Mouse (Mus musculus): ENCODE data around the gene Otub1. TPM values are rescaled to one million over a fixed set of nuclear protein-coding genes. Genes with fewer than 3 reads are reported as not detected.

Gene Otub1
- polyA plus RNA-seq, 1 experiment = 64.3 TPM

DNA sequence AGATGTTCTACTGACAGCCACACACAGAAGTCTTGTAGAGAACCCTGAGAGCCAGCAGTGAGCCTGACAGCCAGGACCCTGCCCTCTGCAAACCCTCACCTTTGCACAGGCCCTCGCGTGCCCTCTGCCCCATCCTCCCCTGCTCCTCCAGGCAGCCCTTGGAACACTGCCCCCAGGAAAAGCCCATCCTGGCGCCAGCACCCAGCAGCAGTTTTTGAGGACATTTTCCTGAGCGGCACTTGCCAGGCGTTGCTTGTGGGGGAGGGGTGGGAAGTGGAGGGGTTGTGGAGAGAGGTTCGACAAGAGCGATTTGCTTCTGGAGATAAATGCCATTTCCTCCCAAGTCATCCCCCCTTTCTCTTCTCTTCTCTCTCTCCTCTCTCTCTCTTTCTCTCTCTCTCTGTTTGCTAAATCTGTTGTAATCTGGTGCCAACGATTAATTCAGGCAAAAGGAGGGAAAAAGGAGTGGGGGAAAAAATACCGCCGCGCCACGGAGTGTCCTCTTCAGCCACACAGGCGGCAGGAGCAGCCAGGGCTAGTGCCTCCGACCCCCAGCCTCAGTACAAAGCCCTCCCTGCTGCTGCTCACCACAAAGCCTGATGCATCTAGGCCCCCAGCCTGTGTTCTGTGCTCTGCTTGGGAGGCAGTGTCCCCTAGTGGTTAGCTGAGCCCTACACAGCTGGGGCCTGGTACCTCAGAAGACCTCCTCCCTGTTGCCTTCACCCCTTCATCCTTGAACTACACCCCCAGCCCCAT, 45.8 kb downstream of the Otub1 start:
- Histone ChIP-seq H3K4me3 (ENCODE audit: extremely low read depth, insufficient read depth, insufficient read length) (no peak overlapping the region), H3K27ac (ENCODE audit: insufficient read depth, low read length) (no peak overlapping the region), H3K4me1 (ENCODE audit: control insufficient read depth, insufficient read depth, insufficient read length) (peaks cover 5% of the 10 kb centered on the region; the same call in 1 of the 2 replicates), H3K36me3 (ENCODE audit: control insufficient read depth, insufficient read depth, low read length) (no peaks in the 10 kb centered on the region), H3K27me3 (ENCODE audit: control insufficient read depth, insufficient read depth, low read length) (peaks cover 12% of the 10 kb centered on the region)
- WGBS = 69% methylated on average over 14 of the region's 14 CpGs
- no peak for DNase-seq (ENCODE audit: low read depth in 1 of 2, low spot score in 2 of 2)
- peak; percentile 21; the same call in 1 of the 2 replicates for TF ChIP-seq CTCF (IDR thresholded peaks at IDR 0.05; ENCODE audit: extremely low read depth, insufficient read depth, insufficient read length, insufficient replicate concordance)
- no peak for TF ChIP-seq POLR2A (IDR thresholded peaks at IDR 0.05; ENCODE audit: low read depth, low read length)

DNA sequence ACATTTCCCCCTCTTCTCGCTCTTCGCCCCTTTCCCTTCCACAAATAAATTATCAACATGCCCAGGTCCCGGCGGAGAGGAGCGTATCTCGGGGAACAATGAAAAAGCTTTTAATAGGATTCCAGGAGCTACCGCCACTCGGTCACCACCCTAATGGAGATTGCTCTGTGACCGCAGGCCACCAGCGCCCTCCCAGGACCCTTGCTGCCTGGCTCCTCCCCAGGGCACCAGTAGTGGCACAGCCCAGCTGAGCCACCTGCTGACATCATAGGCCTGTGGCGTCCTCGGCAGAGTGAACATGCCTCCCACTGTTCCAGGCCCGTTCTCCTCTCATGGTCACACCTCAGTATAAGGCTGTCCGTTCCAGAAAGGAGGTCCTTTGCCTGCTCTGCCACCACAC, 48.4 kb downstream of the Otub1 start:
- 91% methylated on average over 14 of the region's 14 CpGs for WGBS
- Histone ChIP-seq H3K4me3 (ENCODE audit: extremely low read depth, insufficient read depth, insufficient read length) (no peak overlapping the region), H3K4me1 (ENCODE audit: control insufficient read depth, insufficient read depth, insufficient read length) (no peaks in the 10 kb centered on the region), H3K27me3 (ENCODE audit: control insufficient read depth, insufficient read depth, low read length) (no peaks in the 10 kb centered on the region), H3K27ac (ENCODE audit: insufficient read depth, low read length) (no peak overlapping the region), H3K36me3 (ENCODE audit: control insufficient read depth, insufficient read depth, low read length) (no peaks in the 10 kb centered on the region)
- TF ChIP-seq POLR2A (IDR thresholded peaks at IDR 0.05; ENCODE audit: low read depth, low read length) (no peak), CTCF (IDR thresholded peaks at IDR 0.05; ENCODE audit: extremely low read depth, insufficient read depth, insufficient read length, insufficient replicate concordance) (no peak)
- no peak for DNase-seq (ENCODE audit: low read depth in 1 of 2, low spot score in 2 of 2)

GRCm38 (mm10) chr19:7155196-7155595, 50.9 kb downstream of the Otub1 start:
- TF ChIP-seq POLR2A (IDR thresholded peaks at IDR 0.05; ENCODE audit: low read depth, low read length) = no peak
- TF ChIP-seq CTCF (IDR thresholded peaks at IDR 0.05; ENCODE audit: extremely low read depth, insufficient read depth, insufficient read length, insufficient replicate concordance) = no peak
- DNase-seq (ENCODE audit: low read depth in 1 of 2, low spot score in 2 of 2) = no peak
- H3K4me3 ChIP-seq (ENCODE audit: extremely low read depth, insufficient read depth, insufficient read length) = no peak overlapping the region
- H3K27me3 ChIP-seq (ENCODE audit: control insufficient read depth, insufficient read depth, low read length) = no peaks in the 10 kb centered on the region
- WGBS = 91% methylated on average over 6 of the region's 6 CpGs
- H3K27ac ChIP-seq (ENCODE audit: insufficient read depth, low read length) = no peak overlapping the region
- H3K36me3 ChIP-seq (ENCODE audit: control insufficient read depth, insufficient read depth, low read length) = no peaks in the 10 kb centered on the region
- H3K4me1 ChIP-seq (ENCODE audit: control insufficient read depth, insufficient read depth, insufficient read length) = no peaks in the 10 kb centered on the region

GRCm38 (mm10) chr19:7153232-7153631, 52.9 kb downstream of the Otub1 start:
- 60% methylated on average over 7 of the region's 7 CpGs for WGBS
- TF ChIP-seq POLR2A (IDR thresholded peaks at IDR 0.05; ENCODE audit: low read depth, low read length) (no peak), CTCF (IDR thresholded peaks at IDR 0.05; ENCODE audit: extremely low read depth, insufficient read depth, insufficient read length, insufficient replicate concordance) (no peak)
- no peaks in the 10 kb centered on the region for H3K36me3 ChIP-seq (ENCODE audit: control insufficient read depth, insufficient read depth, low read length)
- H3K27ac ChIP-seq (ENCODE audit: insufficient read depth, low read length) = no peak overlapping the region
- no peaks in the 10 kb centered on the region for H3K4me1 ChIP-seq (ENCODE audit: control insufficient read depth, insufficient read depth, insufficient read length)
- no peaks in the 10 kb centered on the region for H3K27me3 ChIP-seq (ENCODE audit: control insufficient read depth, insufficient read depth, low read length)
- H3K4me3 ChIP-seq (ENCODE audit: extremely low read depth, insufficient read depth, insufficient read length) = no peak overlapping the region
- no peak for DNase-seq (ENCODE audit: low read depth in 1 of 2, low spot score in 2 of 2)

- no peak overlapping the region for H3K27ac ChIP-seq (ENCODE audit: insufficient read depth, low read length)
- 86% methylated on average over 6 of the region's 6 CpGs for WGBS
- TF ChIP-seq POLR2A (IDR thresholded peaks at IDR 0.05; ENCODE audit: low read depth, low read length) = no peak
- TF ChIP-seq CTCF (IDR thresholded peaks at IDR 0.05; ENCODE audit: extremely low read depth, insufficient read depth, insufficient read length, insufficient replicate concordance) = no peak
- no peak for DNase-seq (ENCODE audit: low read depth in 1 of 2, low spot score in 2 of 2)
- no peaks in the 10 kb centered on the region for H3K36me3 ChIP-seq (ENCODE audit: control insufficient read depth, insufficient read depth, low read length)
- no peaks in the 10 kb centered on the region for H3K27me3 ChIP-seq (ENCODE audit: control insufficient read depth, insufficient read depth, low read length)
- H3K4me1 ChIP-seq (ENCODE audit: control insufficient read depth, insufficient read depth, insufficient read length) = no peaks in the 10 kb centered on the region
- no peak overlapping the region for H3K4me3 ChIP-seq (ENCODE audit: extremely low read depth, insufficient read depth, insufficient read length)
Observed at GRCm38 (mm10) chr19:7151927-7152653, 54.0 kb downstream of the Otub1 start.

GRCm38 (mm10) chr19:7151300-7151926, 54.7 kb downstream of the Otub1 start:
- no peaks in the 10 kb centered on the region for H3K27me3 ChIP-seq (ENCODE audit: control insufficient read depth, insufficient read depth, low read length)

More at GRCm38 (mm10) chr19:7151300-7151926, 54.7 kb downstream of the Otub1 start:
- H3K4me1 ChIP-seq (ENCODE audit: control insufficient read depth, insufficient read depth, insufficient read length) = no peaks in the 10 kb centered on the region
- no peak overlapping the region for H3K4me3 ChIP-seq (ENCODE audit: extremely low read depth, insufficient read depth, insufficient read length)
- WGBS = 91% methylated on average over 7 of the region's 7 CpGs
- no peak for DNase-seq (ENCODE audit: low read depth in 1 of 2, low spot score in 2 of 2)
- H3K36me3 ChIP-seq (ENCODE audit: control insufficient read depth, insufficient read depth, low read length) = no peaks in the 10 kb centered on the region
- TF ChIP-seq POLR2A (IDR thresholded peaks at IDR 0.05; ENCODE audit: low read depth, low read length) = no peak
- H3K27ac ChIP-seq (ENCODE audit: insufficient read depth, low read length) = no peak overlapping the region

All from spleen, adult 2 months (tissue).